In the genomic region with DNA sequence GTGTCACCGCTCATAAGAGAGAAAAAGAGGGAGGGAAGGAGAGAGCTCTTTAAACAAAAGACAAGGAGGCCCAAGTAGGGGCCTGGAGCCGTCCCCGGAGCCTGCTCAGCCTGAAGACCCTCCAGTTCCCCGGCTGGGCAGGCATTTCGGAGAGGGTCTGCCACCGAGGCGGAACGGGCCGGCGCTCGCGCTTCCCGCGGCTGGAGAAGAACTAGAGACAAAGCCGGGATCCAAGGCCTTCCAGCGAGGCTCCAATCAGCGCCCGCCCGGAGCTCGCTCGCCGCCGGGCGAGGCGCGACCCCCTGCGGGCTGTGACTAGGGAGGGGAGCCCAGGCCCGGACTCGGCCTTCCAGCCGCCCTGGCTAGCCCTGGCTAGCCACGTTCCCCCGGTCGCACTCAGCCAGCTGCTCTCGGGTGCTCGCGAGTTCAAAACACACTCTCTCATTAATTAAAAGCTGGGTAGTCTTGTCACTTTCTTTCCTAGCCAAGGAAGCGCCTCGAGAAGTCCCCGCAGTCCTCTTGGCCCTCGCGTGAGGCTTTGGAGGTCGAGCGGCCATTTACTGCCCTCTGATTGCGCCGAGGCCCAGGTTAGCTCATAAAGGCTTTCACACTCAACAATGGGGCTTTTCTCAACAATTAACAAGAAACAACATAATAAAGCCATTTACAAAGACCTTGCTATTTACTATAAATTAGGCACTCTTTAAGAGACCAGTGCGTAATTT, we compare ENCODE assay signal across 9 mouse cellular contexts. TPM values are rescaled to one million over a fixed set of nuclear protein-coding genes. Genes with fewer than 3 reads are reported as not detected.
DNase-seq lines count a peak whose midpoint lies in the region; ATAC-seq and TF ChIP-seq lines count a peak whose summit lies in the region.
"Had no signal": no experiment of that assay in that cellular context is flagged by ENCODE, and none has a peak within 500 bp of the region (broad histone marks: within the 10 kb centered on the region; RNA-seq: fewer than 3 reads in every experiment).

No protein-coding gene starts in this region.

- peak overlapping the region; percentile 12 for H3K4me3 ChIP-seq in lung, embryonic 15.5 days
- H3K4me3 ChIP-seq in lung, adult 2 months (replicated peaks; ENCODE audit: extremely low read depth, low read depth, low read length), result no peak overlapping the region
- H3K4me3 ChIP-seq in forebrain, embryonic 10.5 days, result peak overlapping the region; percentile 93
- H3K4me3 ChIP-seq in intestine, postnatal 0 days (ENCODE audit: low read depth, low read length), result peak overlapping the region; percentile 25
- H3K4me3 ChIP-seq in neural tube, embryonic 12.5 days, result peak overlapping the region; percentile 33

- no peaks in the 10 kb centered on the region for H3K36me3 ChIP-seq in lung, embryonic 15.5 days
- 0 out of 2 replicates have a peak, but pooled peaks cover 7% of the 10 kb centered on the region for H3K36me3 ChIP-seq in forebrain, embryonic 10.5 days (replicated peaks)
- no peaks in the 10 kb centered on the region for H3K36me3 ChIP-seq in intestine, postnatal 0 days (ENCODE audit: control insufficient read depth, insufficient read depth)
- no peaks in the 10 kb centered on the region for H3K36me3 ChIP-seq in neural tube, embryonic 12.5 days

- peak overlapping the region; percentile 50 for H3K9ac ChIP-seq in lung, embryonic 15.5 days
- H3K9ac ChIP-seq in intestine, postnatal 0 days (ENCODE audit: low read depth, low read length), result peak overlapping the region; percentile 42; the same call in 1 of the 2 replicates
- H3K9ac ChIP-seq in neural tube, embryonic 12.5 days, result peak overlapping the region; percentile 68

- no peak for DNase-seq in lung, adult 2 months
- DNase-seq in forebrain, embryonic 10.5 days (ENCODE audit: extremely low spot score, low spot score), result peak; percentile 78
- no peak for DNase-seq in left cerebral cortex, adult 11 months (ENCODE audit: low spot score)
- no peak for DNase-seq in frontal cortex, postnatal 36 days (ENCODE audit: low spot score in 2 of 2)

- H3K27ac ChIP-seq in lung, embryonic 15.5 days, result peak overlapping the region; percentile 61
- peak overlapping the region; percentile 99 for H3K27ac ChIP-seq in forebrain, embryonic 10.5 days
- no peak overlapping the region for H3K27ac ChIP-seq in intestine, postnatal 0 days (ENCODE audit: low read depth, low read length)
- peak overlapping the region; percentile 69 for H3K27ac ChIP-seq in neural tube, embryonic 12.5 days

- H3K4me2 ChIP-seq in lung, embryonic 15.5 days, result peak overlapping the region; percentile 53
- peak overlapping the region; percentile 66 for H3K4me2 ChIP-seq in intestine, postnatal 0 days (replicated peaks; ENCODE audit: low read depth)
- peak overlapping the region; percentile 66 for H3K4me2 ChIP-seq in neural tube, embryonic 12.5 days (replicated peaks)

- no peak for TF ChIP-seq POLR2A in lung, adult 2 months (IDR thresholded peaks at IDR 0.05; ENCODE audit: borderline replicate concordance, extremely low read depth, low read depth, low read length)

- 12% methylated on average over 46 of the region's 46 CpGs for WGBS in lung, embryonic 15.5 days
- 58% methylated on average over 46 of the region's 46 CpGs for whole genome bisulfite sequencing in lung, adult 2 months
- WGBS in forebrain, embryonic 10.5 days, result under 1% methylated on average over 46 of the region's 46 CpGs
- WGBS in intestine, postnatal 0 days, result 21% methylated on average over 46 of the region's 46 CpGs
- WGBS in neural tube, embryonic 12.5 days, result 1% methylated on average over 46 of the region's 46 CpGs

- H3K27me3 ChIP-seq in lung, embryonic 15.5 days, result no peaks in the 10 kb centered on the region
- no peaks in the 10 kb centered on the region for H3K27me3 ChIP-seq in forebrain, embryonic 10.5 days (ENCODE audit: poor library complexity, severe bottlenecking)
- no peaks in the 10 kb centered on the region for H3K27me3 ChIP-seq in intestine, postnatal 0 days (replicated peaks; ENCODE audit: control insufficient read depth, insufficient read depth, low read length)
- no peaks in the 10 kb centered on the region for H3K27me3 ChIP-seq in neural tube, embryonic 12.5 days (replicated peaks)

- peak; percentile 72 for ATAC-seq in lung, embryonic 15.5 days (ENCODE audit: borderline replicate concordance, extremely low read depth, low FRiP score, low TSS enrichment)
- no peak for ATAC-seq in intestine, postnatal 0 days
- peak; percentile 77 for ATAC-seq in neural tube, embryonic 12.5 days (ENCODE audit: low FRiP score, low read depth)
- ATAC-seq in megakaryocyte-erythroid progenitor cell, adult 5-6 weeks (replicated peaks; ENCODE audit: low FRiP score, low TSS enrichment, poor library complexity, severe bottlenecking), result no peak

- H3K9me3 ChIP-seq in lung, embryonic 15.5 days, result no peaks in the 10 kb centered on the region
- no peaks in the 10 kb centered on the region for H3K9me3 ChIP-seq in forebrain, embryonic 10.5 days
- H3K9me3 ChIP-seq in intestine, postnatal 0 days (ENCODE audit: control insufficient read depth), result no peaks in the 10 kb centered on the region
- H3K9me3 ChIP-seq in neural tube, embryonic 12.5 days, result no peaks in the 10 kb centered on the region

- TF ChIP-seq CTCF in lung, adult 2 months (IDR thresholded peaks at IDR 0.05; ENCODE audit: insufficient read depth, low read length), result no peak
- TF ChIP-seq CTCF in intestine, postnatal 0 days (IDR thresholded peaks at IDR 0.05; ENCODE audit: low read depth), result no peak

- peaks cover 56% of the 10 kb centered on the region for H3K4me1 ChIP-seq in lung, embryonic 15.5 days
- no peaks in the 10 kb centered on the region for H3K4me1 ChIP-seq in lung, adult 2 months (ENCODE audit: control insufficient read depth, insufficient read depth, low read length)
- H3K4me1 ChIP-seq in forebrain, embryonic 10.5 days, result peaks cover 95% of the 10 kb centered on the region
- peaks cover 6% of the 10 kb centered on the region; the same call in 1 of the 2 replicates for H3K4me1 ChIP-seq in intestine, postnatal 0 days (replicated peaks; ENCODE audit: control insufficient read depth, insufficient read depth, low read length)
- peaks cover 63% of the 10 kb centered on the region for H3K4me1 ChIP-seq in neural tube, embryonic 12.5 days

RNA-seq across cellular contexts. Expression of a gene that starts 2.2 kb away (rescaled TPM):
- polyA plus RNA-seq in lung, embryonic 15.5 days (2015; fragmentation: Nextera tagmentation; extraction: Ambion mirVana), result 12.5 and 13.6 TPM in 2 replicates
- polyA plus RNA-seq in lung, adult 2 months (2012; rRNA removed), result 3.3 and 4.4 TPM in 2 replicates
- 13.8 and 17.9 TPM in 2 replicates for polyA plus RNA-seq in forebrain, embryonic 10.5 days (2016; fragmentation: Nextera tagmentation; extraction: Ambion mirVana)
- 6.3 and 6.8 TPM in 2 replicates for polyA plus RNA-seq in intestine, postnatal 0 days (2015; fragmentation: Nextera tagmentation; extraction: Ambion mirVana)
- 17.1 and 17.6 TPM in 2 replicates for polyA plus RNA-seq in neural tube, embryonic 12.5 days (2016; fragmentation: Nextera tagmentation; extraction: Ambion mirVana)
- total RNA-seq in megakaryocyte-erythroid progenitor cell, adult 5-6 weeks (2014; fragmentation: Nextera tagmentation), result not detected in 2 replicates
- not detected in 2 replicates for total RNA-seq in megakaryocyte-erythroid progenitor cell, adult 5-6 weeks (2017)

RNA-seq across cellular contexts. Expression of a gene that starts 9.1 kb away (rescaled TPM):
- polyA plus RNA-seq in lung, embryonic 15.5 days (2015; fragmentation: Nextera tagmentation; extraction: Ambion mirVana), result 7.2 and 8.4 TPM in 2 replicates
- 1.8 and 2.1 TPM in 2 replicates for polyA plus RNA-seq in lung, adult 2 months (2012; rRNA removed)
- polyA plus RNA-seq in forebrain, embryonic 10.5 days (2016; fragmentation: Nextera tagmentation; extraction: Ambion mirVana), result 16.0 and 17.2 TPM in 2 replicates
- 0.95 and 1.2 TPM in 2 replicates for polyA plus RNA-seq in intestine, postnatal 0 days (2015; fragmentation: Nextera tagmentation; extraction: Ambion mirVana)
- 13.2 and 13.4 TPM in 2 replicates for polyA plus RNA-seq in neural tube, embryonic 12.5 days (2016; fragmentation: Nextera tagmentation; extraction: Ambion mirVana)
- not detected in 2 replicates for total RNA-seq in megakaryocyte-erythroid progenitor cell, adult 5-6 weeks (2014; fragmentation: Nextera tagmentation)
- total RNA-seq in megakaryocyte-erythroid progenitor cell, adult 5-6 weeks (2017), result not detected in 2 replicates

RNA-seq across cellular contexts. Expression of a gene that starts 15.3 kb away (rescaled TPM):
- 58.9 and 59.4 TPM in 2 replicates for polyA plus RNA-seq in lung, embryonic 15.5 days (2015; fragmentation: Nextera tagmentation; extraction: Ambion mirVana)
- polyA plus RNA-seq in lung, adult 2 months (2012; rRNA removed), result 27.3 and 34.7 TPM in 2 replicates
- polyA plus RNA-seq in forebrain, embryonic 10.5 days (2016; fragmentation: Nextera tagmentation; extraction: Ambion mirVana), result 65.0 and 68.0 TPM in 2 replicates
- polyA plus RNA-seq in intestine, postnatal 0 days (2015; fragmentation: Nextera tagmentation; extraction: Ambion mirVana), result 22.6 and 30.1 TPM in 2 replicates
- 60.5 and 67.2 TPM in 2 replicates for polyA plus RNA-seq in neural tube, embryonic 12.5 days (2016; fragmentation: Nextera tagmentation; extraction: Ambion mirVana)
- total RNA-seq in megakaryocyte-erythroid progenitor cell, adult 5-6 weeks (2014; fragmentation: Nextera tagmentation), result 124 and 133 TPM in 2 replicates
- total RNA-seq in megakaryocyte-erythroid progenitor cell, adult 5-6 weeks (2017), result 71.4 and 79.9 TPM in 2 replicates

RNA-seq across cellular contexts. Expression of a gene that starts 43.0 kb away (rescaled TPM):
- not detected in 2 replicates for polyA plus RNA-seq in lung, embryonic 15.5 days (2015; fragmentation: Nextera tagmentation; extraction: Ambion mirVana)
- not detected in 2 replicates for polyA plus RNA-seq in lung, adult 2 months (2012; rRNA removed)
- polyA plus RNA-seq in forebrain, embryonic 10.5 days (2016; fragmentation: Nextera tagmentation; extraction: Ambion mirVana), result not detected in 2 replicates
- not detected in 2 replicates for polyA plus RNA-seq in intestine, postnatal 0 days (2015; fragmentation: Nextera tagmentation; extraction: Ambion mirVana)
- polyA plus RNA-seq in neural tube, embryonic 12.5 days (2016; fragmentation: Nextera tagmentation; extraction: Ambion mirVana), result not detected in 2 replicates
- total RNA-seq in megakaryocyte-erythroid progenitor cell, adult 5-6 weeks (2014; fragmentation: Nextera tagmentation), result not detected in 2 replicates
- not detected in 2 replicates for total RNA-seq in megakaryocyte-erythroid progenitor cell, adult 5-6 weeks (2017)
- total RNA-seq: layer of hippocampus, postnatal 14 days had no signal

Comparison
In these comparisons a context has a peak if more than half of its experiments do, and no peak if none do; other contexts are left out.
1. ATAC-seq: peak in lung, embryonic 15.5 days (single experiment) and neural tube, embryonic 12.5 days (single experiment); none in intestine, postnatal 0 days (single experiment) and megakaryocyte-erythroid progenitor cell, adult 5-6 weeks (single experiment).
2. Peak in every context shown above with its lines, with median percentiles within 50 percentile points of each other: H3K4me2 ChIP-seq and H3K9ac ChIP-seq.